Mouse (Mus musculus): Measurements from ENCODE around the gene Camsap2.

DNA sequence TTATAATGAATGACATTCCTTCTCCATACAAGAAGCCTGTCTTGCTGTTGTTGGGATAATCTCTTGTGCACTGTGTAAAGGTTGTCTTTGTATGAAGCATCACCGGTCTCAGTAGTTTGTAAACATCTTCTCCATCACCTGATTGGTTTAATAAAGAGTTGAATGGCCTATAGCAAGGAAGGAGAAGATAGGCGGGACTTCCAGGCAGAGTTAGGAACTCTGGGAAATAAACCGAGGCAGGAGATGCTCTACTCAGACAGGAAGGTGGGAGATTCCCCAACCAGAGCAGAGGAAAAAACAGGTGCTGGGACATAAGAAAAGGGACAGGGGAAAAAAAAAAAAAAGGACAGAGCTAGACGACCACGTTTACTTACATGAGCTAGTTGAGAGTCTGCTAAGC is 49.2 kb upstream of the Camsap2 start:
- TF ChIP-seq CTCF (IDR thresholded peaks at IDR 0.05; ENCODE audit: low read depth) (no peak), EP300 (IDR thresholded peaks at IDR 0.05; ENCODE audit: low read depth) (no peak)

All from liver, embryonic 14.5 days (tissue).